ENCODE assay signal across 10 mouse cellular contexts in the genomic region with DNA sequence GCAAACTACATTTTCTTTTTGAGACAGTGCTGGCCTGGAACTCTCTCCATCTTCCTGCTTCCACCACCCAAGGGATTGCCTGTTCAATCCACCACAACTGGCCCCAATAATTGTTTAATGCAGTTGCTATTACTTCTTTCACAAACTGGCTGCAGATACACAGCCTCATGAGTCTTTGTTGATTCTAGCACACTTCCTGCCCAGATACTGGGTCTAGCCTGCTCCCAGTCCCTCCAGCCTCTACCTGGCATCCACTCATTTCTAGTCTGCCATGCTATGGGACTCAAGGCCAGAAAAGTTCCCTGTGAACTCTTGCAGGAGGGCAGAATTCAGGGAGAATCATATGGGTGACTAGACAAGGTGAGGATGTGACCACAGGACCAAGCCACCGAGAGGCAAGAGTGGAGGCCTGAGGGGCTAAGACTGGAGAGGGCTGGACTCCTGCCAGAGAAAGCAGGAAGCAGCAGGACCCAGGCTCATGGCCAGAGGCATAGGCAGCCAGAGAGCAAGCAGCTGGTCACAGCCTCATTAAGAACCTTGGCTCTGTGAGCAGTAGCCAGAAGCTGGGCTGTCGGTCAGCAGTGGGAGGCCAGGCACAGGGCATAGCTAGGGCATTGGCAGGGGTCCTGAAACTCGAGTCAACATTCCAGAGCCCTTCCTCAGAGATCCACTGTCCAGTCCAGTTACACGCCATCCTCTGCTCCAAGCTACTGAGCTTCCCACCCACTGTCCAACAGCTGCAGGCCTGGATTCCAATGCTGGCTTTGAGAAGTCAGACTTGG. TPM values are rescaled to one million over a fixed set of nuclear protein-coding genes. Genes with fewer than 3 reads are reported as not detected.
A peak's percentile ranks its signal among the peaks of the same experiment; 100 is the strongest.
DNase-seq lines count a peak whose midpoint lies in the region; ATAC-seq lines count a peak whose summit lies in the region.
"Had no signal": no experiment of that assay in that cellular context is flagged by ENCODE, and none has a peak within 500 bp of the region (broad histone marks: within the 10 kb centered on the region; RNA-seq: fewer than 3 reads in every experiment).

No protein-coding gene starts in this region.

- WGBS in hindbrain, embryonic 13.5 days: 54% methylated on average over 4 of the region's 4 CpGs
- WGBS in macrophage (ENCODE audit: missing documents): 39% methylated on average over 4 of the region's 4 CpGs
- 66% methylated on average over 4 of the region's 4 CpGs for WGBS in forebrain, embryonic 13.5 days

- H3K9me3 ChIP-seq in hindbrain, embryonic 13.5 days: no peaks in the 10 kb centered on the region
- no peaks in the 10 kb centered on the region for H3K9me3 ChIP-seq in forebrain, embryonic 13.5 days (replicated peaks)

- intact Hi-C loops in left cerebral cortex, postnatal 25 days (cut with DNase I): no loop called here

- no peak overlapping the region for H3K27ac ChIP-seq in hindbrain, embryonic 13.5 days
- peak overlapping the region; percentile 91 for H3K27ac ChIP-seq in macrophage
- H3K27ac ChIP-seq in forebrain, embryonic 13.5 days: no peak overlapping the region

- peaks cover 3% of the 10 kb centered on the region; the same call in 1 of the 2 replicates for H3K27me3 ChIP-seq in hindbrain, embryonic 13.5 days
- H3K27me3 ChIP-seq in forebrain, embryonic 13.5 days: no peaks in the 10 kb centered on the region
- H3K27me3 ChIP-seq: CH12.LX had no signal

- H3K9ac ChIP-seq in hindbrain, embryonic 13.5 days: no peak overlapping the region
- H3K9ac ChIP-seq in forebrain, embryonic 13.5 days: no peak overlapping the region

- no peaks in the 10 kb centered on the region for H3K36me3 ChIP-seq in hindbrain, embryonic 13.5 days
- peaks cover 32% of the 10 kb centered on the region for H3K36me3 ChIP-seq in macrophage (ENCODE audit: inconsistent target)
- H3K36me3 ChIP-seq in forebrain, embryonic 13.5 days (ENCODE audit: poor library complexity, severe bottlenecking): no peaks in the 10 kb centered on the region

- peaks cover 92% of the 10 kb centered on the region for H3K79me2 ChIP-seq in macrophage (ENCODE audit: inconsistent target)

- peak; percentile 66; the same call in 1 of the 2 replicates for ATAC-seq in hindbrain, embryonic 13.5 days (ENCODE audit: low FRiP score)
- ATAC-seq in forebrain, embryonic 13.5 days: no peak

- H3K4me3 ChIP-seq in hindbrain, embryonic 13.5 days: no peak overlapping the region
- no peak overlapping the region for H3K4me3 ChIP-seq in macrophage (ENCODE audit: inconsistent target)
- H3K4me3 ChIP-seq in forebrain, embryonic 13.5 days: no peak overlapping the region
- H3K4me3 ChIP-seq: erythroblast, embryonic 14.5 days had no signal

- no peaks in the 10 kb centered on the region for H3K4me1 ChIP-seq in hindbrain, embryonic 13.5 days (replicated peaks)
- no peaks in the 10 kb centered on the region for H3K4me1 ChIP-seq in forebrain, embryonic 13.5 days

- DNase-seq in adrenal gland, postnatal 10 days: peak; percentile 50
- no peak for DNase-seq in adrenal gland, postnatal 4 days (ENCODE audit: low spot score in 2 of 2)
- peak; percentile 84 for DNase-seq in 416B (ENCODE audit: low read depth)
- peak; percentile 78 for DNase-seq in gastrocnemius, adult 18-20 months (ENCODE audit: low spot score)
- peak; percentile 38 to 55 for DNase-seq in left cerebral cortex, postnatal 25 days (ENCODE audit: low spot score in 2 of 2)

- H3K4me2 ChIP-seq in hindbrain, embryonic 13.5 days: no peak overlapping the region
- H3K4me2 ChIP-seq in forebrain, embryonic 13.5 days: no peak overlapping the region

RNA-seq across cellular contexts. Expression of a gene that starts 7.4 kb away (rescaled TPM):
- 10 to 100 TPM in 1 of 2 experiments, 1 to 10 TPM in 1; 8.3 to 10.3 TPM for total RNA-seq in adrenal gland, postnatal 10 days (2021)
- total RNA-seq in adrenal gland, postnatal 4 days (2021): 1 to 10 TPM; 7.8 to 9.1 TPM
- total RNA-seq in gastrocnemius, adult 18-20 months (2021): 1 to 10 TPM; 1.5 to 2.9 TPM
- 3.2 and 4.1 TPM in 2 replicates for polyA plus RNA-seq in hindbrain, embryonic 13.5 days (2015; fragmentation: Nextera tagmentation; extraction: Ambion mirVana)
- total RNA-seq in left cerebral cortex, postnatal 25 days (2021): 1 to 10 TPM; 2.0 to 2.6 TPM
- 100 to 1,000 TPM; 113 to 961 (median 353) TPM for total RNA-seq in macrophage (2018; cell fraction: chromatin; rRNA removed)
- 1,000 to 10,000 TPM in 2 of 26 experiments, 100 to 1,000 TPM in 24; 241 to 1,186 (median 606) TPM for total RNA-seq in macrophage (2018; cell fraction: cytosol; rRNA removed)
- total RNA-seq in macrophage (2018; cell fraction: nucleus; rRNA removed): 1,000 to 10,000 TPM in 7 of 26 experiments, 100 to 1,000 TPM in 19; 164 to 1,820 (median 786) TPM
- 132 to 265 TPM (median 207 TPM) in 3 replicates for polyA plus RNA-seq in macrophage (2018)
- polyA plus RNA-seq in forebrain, embryonic 13.5 days (2015; fragmentation: Nextera tagmentation; extraction: Ambion mirVana): 1.6 and 1.8 TPM in 2 replicates

RNA-seq across cellular contexts. Expression of a gene that starts 44.4 kb away (rescaled TPM):
- total RNA-seq in adrenal gland, postnatal 10 days (2021): 10 to 100 TPM; 49.4 to 66.0 TPM
- 10 to 100 TPM; 58.4 to 59.0 TPM for total RNA-seq in adrenal gland, postnatal 4 days (2021)
- total RNA-seq in gastrocnemius, adult 18-20 months (2021): 10 to 100 TPM; 28.7 to 34.3 TPM
- polyA plus RNA-seq in hindbrain, embryonic 13.5 days (2015; fragmentation: Nextera tagmentation; extraction: Ambion mirVana): 8.7 and 9.2 TPM in 2 replicates
- total RNA-seq in left cerebral cortex, postnatal 25 days (2021): 10 to 100 TPM; 57.4 to 59.6 TPM
- 100 to 1,000 TPM; 195 to 794 (median 326) TPM for total RNA-seq in macrophage (2018; cell fraction: chromatin; rRNA removed)
- total RNA-seq in macrophage (2018; cell fraction: cytosol; rRNA removed): 10 to 100 TPM; 22.8 to 49.5 (median 35.7) TPM
- total RNA-seq in macrophage (2018; cell fraction: nucleus; rRNA removed): 100 to 1,000 TPM in 16 of 26 experiments, 10 to 100 TPM in 10; 78.6 to 356 (median 119) TPM
- polyA plus RNA-seq in macrophage (2018): 28.8 to 76.6 TPM (median 37.9 TPM) in 3 replicates
- polyA plus RNA-seq in forebrain, embryonic 13.5 days (2015; fragmentation: Nextera tagmentation; extraction: Ambion mirVana): 7.7 and 7.8 TPM in 2 replicates

Comparison
In these comparisons a context has a peak if more than half of its experiments do, and no peak if none do; other contexts are left out.
1. DNase-seq: peak in adrenal gland, postnatal 10 days (single experiment), 416B (single experiment), gastrocnemius, adult 18-20 months (single experiment) and left cerebral cortex, postnatal 25 days (2 of 2); none in adrenal gland, postnatal 4 days (0 of 2).